Mouse (Mus musculus) MEL (cell line): ENCODE measurements around the gene Rala.

Experiments
- CTCF ChIP-seq, 3 experiments: IDR thresholded peaks in 2 of 3; conservative IDR thresholded peaks in 1 of 3; 2 replicates each; pipeline ENCODE4 v1.5.1; 2011 to 2012; ENCODE audit warnings: low read length in 3 of 3, low read depth in 2 of 3, mild to moderate bottlenecking in 2 of 3, improper control_type of control experiment in 1 of 3, inconsistent platforms in 1 of 3, mixed read lengths in 1 of 3, moderate library complexity in 1 of 3; ENCODE audit not compliant: control insufficient read depth in 1 of 3, insufficient read depth in 1 of 3, poor library complexity in 1 of 3, severe bottlenecking in 1 of 3
- ELF1 ChIP-seq: IDR thresholded peaks from 2 replicates; pipeline ENCODE4 v1.6.1; 2014; ENCODE audit warnings: low read depth, mild to moderate bottlenecking, inconsistent platforms, low read length, improper control_type of control experiment, moderate library complexity
- EP300 ChIP-seq, 2 experiments: IDR thresholded peaks; 2 replicates each; pipeline ENCODE4 v1.6.1; 2011; ENCODE audit warnings: improper control_type of control experiment in 2 of 2, low read length in 2 of 2, low read depth in 1 of 2, mild to moderate bottlenecking in 1 of 2
- ETS1 ChIP-seq: IDR thresholded peaks from 2 replicates; pipeline ENCODE4 v1.6.1; 2012; ENCODE audit warnings: low read depth, mild to moderate bottlenecking, inconsistent platforms, low read length, improper control_type of control experiment, moderate library complexity
- GATA1 ChIP-seq: IDR thresholded peaks from 2 replicates; pipeline ENCODE4 v1.6.1; 2011; ENCODE audit warnings: low read depth, low read length, improper control_type of control experiment
- KAT2A ChIP-seq: conservative IDR thresholded peaks from 2 replicates; pipeline ENCODE4 v1.6.1; 2012; ENCODE audit warnings: low read depth, low read length, improper control_type of control experiment, inconsistent platforms
- ZKSCAN1 ChIP-seq: IDR thresholded peaks from 2 replicates; pipeline ENCODE4 v1.6.1; 2012; ENCODE audit warnings: low read depth, mild to moderate bottlenecking, inconsistent platforms, low read length, improper control_type of control experiment, moderate library complexity
- ZMIZ1 ChIP-seq: IDR thresholded peaks from 2 replicates; pipeline ENCODE4 v1.6.1; 2012; ENCODE audit warnings: low read depth, mild to moderate bottlenecking, inconsistent platforms, low read length, improper control_type of control experiment, moderate library complexity

- TF ChIP-seq CTCF (IDR thresholded peaks at IDR 0.05 in 2 of 3, conservative IDR thresholded peaks at IDR 0.05 in 1 of 3; ENCODE audit: control insufficient read depth in 1 of 3, insufficient read depth in 1 of 3, low read depth in 2 of 3, low read length in 3 of 3, poor library complexity in 1 of 3, severe bottlenecking in 1 of 3) (no peak), ELF1 (no peak), KAT2A (no peak), ZMIZ1 (no peak), ETS1 (no peak), ZKSCAN1 (no peak), GATA1 (no peak), EP300 (IDR thresholded peaks at IDR 0.05; ENCODE audit: low read depth in 1 of 2, low read length in 2 of 2) (no peak)
These were observed 84.5 kb downstream of the Rala start for GRCm38 (mm10) chr13:17859365-17860033.
